Mouse (Mus musculus) bone marrow macrophage, adult 2 months (primary cell): ENCODE results near the gene Rdh19. TPM values are rescaled to one million over a fixed set of nuclear protein-coding genes. Genes with fewer than 3 reads are reported as not detected.
"Not testable (repeated sequence)": the region's sequence is repeated elsewhere in the genome, so short reads cannot be mapped to it uniquely, and the experiment has no call there.

ENCODE experiments used
- H3K27ac ChIP-seq: 2 replicates; pipeline ENCODE4 v1.5.1; 2012; ENCODE audit warnings: low read depth, low read length; ENCODE audit not compliant: insufficient read depth
- H3K4me1 ChIP-seq: 2 replicates; pipeline ENCODE4 v1.6.1; 2012; ENCODE audit warnings: low read length; ENCODE audit not compliant: control insufficient read depth, insufficient read depth
- H3K4me3 ChIP-seq: 2 replicates; pipeline ENCODE4 v1.5.1; 2012; ENCODE audit warnings: mild to moderate bottlenecking, low read length, moderate library complexity; ENCODE audit not compliant: insufficient read depth
- CTCF ChIP-seq: IDR thresholded peaks from 2 replicates; pipeline ENCODE4 v1.5.1; 2012; ENCODE audit warnings: low read depth, mild to moderate bottlenecking, low read length, moderate library complexity
- POLR2A ChIP-seq: IDR thresholded peaks from 2 replicates; pipeline ENCODE4 v1.6.1; 2012; ENCODE audit warnings: mild to moderate bottlenecking, low read depth, low read length, borderline replicate concordance
- polyA plus RNA-seq: library from polyadenylated mRNA; stranded (reverse); fragments of >200 nt; gene quantifications from 2 replicates; pipeline ENCODE4 v1.2.4, GENCODE M21; 2012; ENCODE audit not compliant: missing spikeins, insufficient read depth, insufficient read length

Gene Rdh19
- polyA plus RNA-seq, 1 experiment = not detected

DNA sequence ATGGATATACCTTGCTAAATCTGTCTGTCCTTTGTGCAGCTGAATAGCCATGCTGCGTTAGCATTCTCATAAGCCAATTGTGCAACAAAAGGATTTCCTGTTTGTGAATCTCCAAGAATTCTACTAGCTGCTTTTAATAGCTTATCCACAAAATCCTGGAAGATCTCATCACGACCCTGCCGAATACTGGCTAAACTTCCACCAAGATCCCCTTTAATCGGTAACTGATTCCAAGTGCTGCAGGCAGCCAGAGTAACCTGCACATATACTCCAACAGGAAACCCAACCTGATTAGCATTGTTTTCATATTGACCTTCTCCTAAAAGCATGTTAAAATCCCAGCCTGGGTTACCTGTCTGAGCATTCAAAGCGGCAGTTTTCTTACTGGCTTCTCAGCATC is 14.4 kb upstream of the Rdh19 start:
- TF ChIP-seq CTCF (no peak), POLR2A (no peak)
- Histone ChIP-seq H3K4me3 (no peak overlapping the region), H3K4me1 (no peaks in the 10 kb centered on the region), H3K27ac (no peak overlapping the region)

DNA sequence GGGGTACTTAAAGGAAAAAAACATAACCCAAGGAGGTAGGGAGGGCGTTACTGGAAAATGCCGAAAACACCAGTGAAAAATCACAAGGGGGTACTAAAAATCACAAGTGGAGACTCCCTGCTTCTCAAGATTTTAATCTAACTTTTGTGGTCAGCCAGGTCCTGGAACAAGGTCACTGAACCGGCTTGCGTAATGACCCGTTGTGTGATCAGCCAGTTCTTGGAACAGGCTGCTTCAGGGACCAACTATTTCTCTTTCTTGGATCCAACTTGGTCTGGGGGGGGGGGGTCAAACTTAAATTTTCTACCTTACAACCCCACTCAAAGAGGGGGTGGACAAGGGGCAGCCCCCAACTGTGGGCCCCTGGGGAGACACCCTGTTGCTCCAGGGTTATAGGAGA is 11.9 kb upstream of the Rdh19 start:
- not testable (repeated sequence) for H3K4me3 ChIP-seq, H3K27ac ChIP-seq, H3K4me1 ChIP-seq

DNA sequence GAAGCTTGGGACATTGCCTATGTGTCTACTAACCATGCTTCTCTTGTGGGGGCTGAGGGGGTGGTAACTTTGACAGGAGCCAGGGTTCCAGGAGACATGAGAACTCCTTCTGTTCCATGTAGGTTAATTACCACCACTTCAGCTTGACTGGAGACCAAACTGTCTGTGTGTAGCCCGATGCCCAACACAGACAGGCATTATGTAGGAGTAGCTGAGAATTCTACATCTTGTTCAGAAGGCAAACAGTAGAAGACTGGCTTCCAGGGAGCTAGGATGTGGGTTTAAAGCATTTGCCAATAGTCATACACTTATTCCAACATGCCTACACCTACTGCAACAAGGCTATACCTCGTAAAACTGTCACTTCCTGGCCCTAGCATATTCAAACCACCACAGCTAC is 11.2 kb upstream of the Rdh19 start:
- TF ChIP-seq POLR2A (no peak), CTCF (no peak)
- Histone ChIP-seq H3K27ac (no peak overlapping the region), H3K4me1 (no peaks in the 10 kb centered on the region), H3K4me3 (no peak overlapping the region)

DNA sequence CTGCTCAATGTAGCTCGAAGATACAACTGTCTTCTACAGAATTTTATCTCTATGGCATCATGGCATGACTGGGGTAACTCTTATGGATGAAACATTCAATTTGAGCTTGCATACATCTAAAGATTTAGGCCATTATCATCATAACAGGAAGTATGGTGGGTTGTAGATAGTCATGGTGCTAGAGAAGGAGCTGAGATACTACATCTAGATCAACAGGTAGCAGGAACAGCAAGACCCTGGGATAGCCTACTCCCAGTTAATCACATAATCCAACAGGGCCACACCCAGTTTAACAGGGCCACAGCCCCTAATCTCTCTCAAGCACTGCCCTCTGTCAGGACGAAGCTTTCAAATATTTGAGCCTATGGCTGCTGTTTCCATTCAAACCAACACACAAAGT is 9.0 kb upstream of the Rdh19 start:
- Histone ChIP-seq H3K4me1 (no peaks in the 10 kb centered on the region), H3K4me3 (no peak overlapping the region), H3K27ac (no peak overlapping the region)
- TF ChIP-seq CTCF (no peak), POLR2A (no peak)

DNA sequence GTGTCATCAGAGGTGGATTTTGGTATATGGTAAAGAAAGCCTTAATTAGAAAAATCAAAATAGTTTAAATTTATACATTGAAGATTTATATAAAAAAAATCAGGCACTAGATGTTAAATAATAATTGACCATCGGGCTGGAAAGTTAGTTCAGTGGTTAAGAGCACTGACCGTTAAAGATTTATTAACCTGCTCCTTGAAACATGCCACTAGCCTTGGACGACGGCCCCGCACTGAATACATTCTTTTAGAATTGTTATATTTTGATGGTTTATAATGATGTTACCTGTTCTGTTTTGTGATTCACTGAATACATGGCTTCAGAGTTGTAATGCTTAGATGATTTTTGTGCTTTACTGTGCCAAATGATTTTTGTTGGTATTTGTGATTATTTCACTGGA is 3.8 kb upstream of the Rdh19 start:
- not testable (repeated sequence) for H3K4me3 ChIP-seq, H3K27ac ChIP-seq, H3K4me1 ChIP-seq

DNA sequence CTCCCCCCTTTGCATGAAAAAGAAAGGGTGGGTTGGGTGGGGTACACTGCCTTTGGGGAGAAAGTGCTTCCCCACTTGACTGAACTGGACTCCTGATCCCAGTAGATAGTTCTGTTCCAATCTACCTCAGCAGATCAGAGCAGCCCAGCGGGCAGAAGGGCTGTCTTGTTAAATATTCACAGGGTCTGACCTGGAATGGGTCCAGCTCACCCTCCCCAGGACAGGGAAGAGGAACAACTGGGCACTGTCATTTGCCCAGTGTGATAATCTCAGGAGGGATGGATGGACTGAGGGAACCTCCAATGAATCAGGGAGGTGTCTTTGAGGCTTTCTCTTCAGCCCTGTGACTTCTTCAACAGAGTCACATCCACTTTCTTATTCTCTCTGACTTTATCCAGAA is 1.6 kb upstream of the Rdh19 start:
- H3K4me1 ChIP-seq = no peaks in the 10 kb centered on the region
- TF ChIP-seq CTCF (no peak), POLR2A (no peak)
- H3K4me3 ChIP-seq = no peak overlapping the region
- H3K27ac ChIP-seq = no peak overlapping the region

DNA sequence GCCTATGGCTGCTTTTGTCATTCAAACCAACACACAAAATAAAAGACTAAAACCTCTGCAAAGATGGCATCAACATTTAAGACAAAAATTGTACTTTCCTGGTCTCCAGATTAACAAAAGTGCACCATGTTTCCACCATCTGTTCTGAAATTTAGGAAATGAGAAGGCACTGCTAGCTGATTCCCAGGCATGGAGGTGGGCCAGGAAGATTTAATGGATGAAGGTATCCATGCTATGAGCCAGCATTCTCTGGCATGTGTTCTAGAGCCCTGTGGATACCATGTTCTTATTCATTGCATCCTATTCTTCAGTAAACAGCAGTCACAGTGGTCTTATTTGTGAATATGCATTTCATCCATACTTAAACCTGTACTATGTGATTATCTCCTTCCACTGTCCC is 6.6 kb downstream of the Rdh19 start:
- Histone ChIP-seq H3K27ac (no peak overlapping the region), H3K4me3 (no peak overlapping the region), H3K4me1 (no peaks in the 10 kb centered on the region)
- TF ChIP-seq POLR2A (no peak), CTCF (no peak)

DNA sequence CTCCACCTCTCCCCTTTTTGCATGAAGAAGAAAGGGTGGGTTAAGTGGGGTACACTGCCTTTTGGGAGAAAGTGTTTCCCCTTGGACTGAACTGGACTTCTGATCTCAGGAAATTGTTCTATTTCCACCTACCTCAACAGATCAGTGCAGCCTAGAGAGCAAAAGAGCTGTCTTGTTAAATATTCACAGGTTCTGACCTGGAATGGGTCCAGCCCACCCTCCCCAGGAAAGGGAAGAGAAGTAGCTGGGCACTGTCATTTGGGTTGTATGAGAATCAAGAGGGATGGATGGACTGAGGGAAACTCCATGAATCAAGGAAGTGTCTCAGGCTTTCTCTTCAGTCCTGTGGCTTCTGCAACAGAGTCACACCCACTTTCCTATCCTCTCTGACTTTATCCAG is 15.2 kb downstream of the Rdh19 start:
- Histone ChIP-seq H3K4me3 (no peak overlapping the region), H3K4me1 (no peaks in the 10 kb centered on the region), H3K27ac (no peak overlapping the region)
- TF ChIP-seq CTCF (no peak), POLR2A (no peak)

DNA sequence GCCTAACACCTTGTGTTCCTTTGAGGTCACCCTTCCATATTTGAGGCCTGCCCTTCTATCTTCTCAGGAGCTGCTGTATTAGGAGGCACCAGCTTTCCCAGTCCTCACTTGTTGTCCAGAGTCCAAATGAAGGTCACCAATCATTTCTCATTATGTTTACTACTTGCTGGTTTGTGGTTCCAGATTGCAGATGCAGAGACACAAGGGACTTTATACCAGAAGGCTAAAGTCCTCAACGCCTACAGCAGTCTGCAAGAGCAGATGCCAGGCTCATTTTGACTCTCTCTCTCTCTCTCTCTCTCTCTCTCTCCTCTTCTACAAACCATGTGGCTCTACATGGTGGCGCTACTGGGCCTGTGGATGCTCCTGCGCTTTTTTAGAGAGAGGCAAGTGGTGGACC is 16.5 kb downstream of the Rdh19 start, which contains the start of gene Rdh16f2:
Gene Rdh16f2, plus strand, starts transcription at position 243 of the 400 bp plus-strand sequence.
- no peak for TF ChIP-seq POLR2A
- no peak for TF ChIP-seq CTCF
- Histone ChIP-seq H3K4me3 (no peak within 1 kb of the TSS), H3K4me1 (no peaks in the 10 kb centered on the region), H3K27ac (no peak within 1 kb of the TSS)

DNA sequence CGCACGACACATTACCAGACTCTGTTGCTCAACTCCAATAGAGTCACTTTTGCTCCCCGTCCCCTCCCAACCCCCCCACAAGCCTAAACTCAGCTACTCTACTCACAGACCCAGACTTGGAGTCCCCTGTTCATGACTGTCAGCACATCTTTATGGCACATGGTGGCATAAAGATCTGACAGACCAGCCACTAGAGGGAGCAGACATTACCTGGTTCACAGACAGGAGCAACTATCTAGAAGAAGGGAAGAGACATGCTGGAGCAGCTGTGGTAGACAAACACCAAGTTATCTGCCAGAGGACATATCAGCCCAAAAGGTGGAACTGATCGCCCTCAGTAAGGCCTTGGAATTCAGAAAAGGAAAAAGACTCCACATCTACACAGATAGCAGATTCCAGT is 22.8 kb downstream of the Rdh19 start:
- Histone ChIP-seq H3K4me3 (no peak overlapping the region), H3K27ac (no peak overlapping the region), H3K4me1 (no peaks in the 10 kb centered on the region)
- TF ChIP-seq POLR2A (no peak), CTCF (no peak)

DNA sequence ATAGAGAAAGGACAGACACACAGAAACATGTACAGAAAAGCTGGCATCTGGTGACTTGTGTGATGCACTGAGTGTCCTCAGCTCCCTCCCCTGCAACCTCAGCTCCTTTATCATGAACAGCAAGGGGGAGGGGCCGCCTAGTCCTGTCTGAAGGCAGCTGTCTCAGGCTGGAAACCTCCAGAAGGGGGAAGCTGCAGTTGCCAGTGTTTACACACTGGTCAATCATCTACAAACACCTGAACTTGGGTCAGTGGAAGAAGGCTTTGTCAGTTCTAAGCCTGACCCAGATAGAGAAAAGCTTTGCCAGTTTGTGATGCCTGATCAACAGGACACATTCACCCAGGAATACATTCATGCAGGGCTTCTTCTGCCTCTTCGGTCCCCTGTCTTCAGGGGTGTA is 28.0 kb downstream of the Rdh19 start:
- Histone ChIP-seq H3K4me1 (no peaks in the 10 kb centered on the region), H3K4me3 (no peak overlapping the region), H3K27ac (no peak overlapping the region)
- TF ChIP-seq CTCF (no peak), POLR2A (no peak)
